ENCODE assay signal across 27 mouse cellular contexts in the genomic region with DNA sequence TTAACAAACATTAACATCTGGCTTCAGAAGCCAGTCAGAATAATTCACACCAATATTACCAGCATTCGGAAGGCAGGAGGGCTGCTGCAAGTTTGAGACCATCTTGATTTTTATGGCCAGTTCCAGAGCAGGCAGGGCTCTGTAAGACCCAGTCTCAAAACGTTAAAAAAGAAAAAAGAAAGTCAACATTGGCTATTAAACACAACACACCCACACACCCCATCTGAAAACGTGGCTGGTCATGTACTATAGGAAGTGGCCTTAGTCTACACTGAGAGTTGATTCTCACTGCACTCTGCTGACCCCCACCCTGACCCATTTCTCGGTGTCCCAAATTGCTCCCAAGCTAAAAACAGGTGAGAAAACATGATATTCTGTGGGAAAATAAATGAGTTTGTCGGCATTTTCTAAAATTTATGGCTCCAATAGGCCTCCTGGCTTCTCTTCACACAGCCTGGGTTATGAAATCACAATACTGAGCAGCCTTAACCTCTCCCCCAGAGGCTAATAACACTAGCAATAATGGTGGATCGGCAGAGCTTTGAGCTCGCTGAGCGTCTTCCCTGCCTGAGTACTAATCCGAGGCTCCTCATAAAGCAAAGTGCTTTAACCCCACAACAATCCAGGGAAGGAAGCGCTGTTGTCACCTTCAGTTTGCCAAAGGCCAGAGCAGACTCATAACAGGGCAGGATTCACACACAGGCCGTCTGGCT.
DNase-seq lines count a peak whose midpoint lies in the region; ATAC-seq and TF ChIP-seq lines count a peak whose summit lies in the region.
"Had no signal": no experiment of that assay in that cellular context is flagged by ENCODE, and none has a peak within 500 bp of the region (broad histone marks: within the 10 kb centered on the region; RNA-seq: fewer than 3 reads in every experiment).

No protein-coding gene starts in this region.

- peak overlapping the region; percentile 78 for H3K27ac ChIP-seq in hindbrain, embryonic 13.5 days
- no peak overlapping the region for H3K27ac ChIP-seq in hindbrain, embryonic 10.5 days
- H3K27ac ChIP-seq in hindbrain, embryonic 14.5 days: peak overlapping the region; percentile 14; the same call in 1 of the 2 replicates
- H3K27ac ChIP-seq in neural tube, embryonic 13.5 days (replicated peaks): peak overlapping the region; percentile 75
- H3K27ac ChIP-seq: embryonic facial prominence, embryonic 12.5 days; gastrocnemius, adult 2 months; intestine, embryonic 15.5 days; midbrain, embryonic 13.5 days had no signal

- no peak for DNase-seq in hindbrain, embryonic 10.5 days (ENCODE audit: low spot score)
- peak; percentile 18 for DNase-seq in brain, embryonic 14.5 days (ENCODE audit: low read depth)
- no peak for DNase-seq in hindbrain, embryonic 14.5 days (ENCODE audit: low spot score)
- DNase-seq in layer of hippocampus, postnatal 14 days (ENCODE audit: low spot score in 2 of 2): no peak
- DNase-seq: cerebellum, adult 11-12 months; cerebellum, adult 9-11 months; embryo, embryonic 11 days; gastrocnemius, adult 2 months; gastrocnemius, postnatal 36 days; heart, postnatal 14 days; kidney, adult 2 months; liver, postnatal 0 days; lung, postnatal 4 days; retina, postnatal 1 day; right cerebral cortex, postnatal 14 days; thymus, postnatal 14 days had no signal

- H3K36me3 ChIP-seq in hindbrain, embryonic 13.5 days: no peaks in the 10 kb centered on the region
- no peaks in the 10 kb centered on the region for H3K36me3 ChIP-seq in hindbrain, embryonic 10.5 days
- H3K36me3 ChIP-seq in hindbrain, embryonic 14.5 days (replicated peaks; ENCODE audit: control insufficient read depth, insufficient read depth): no peaks in the 10 kb centered on the region
- H3K36me3 ChIP-seq in neural tube, embryonic 13.5 days: no peaks in the 10 kb centered on the region
- H3K36me3 ChIP-seq: embryonic facial prominence, embryonic 12.5 days; hindbrain, embryonic 15.5 days; intestine, embryonic 15.5 days; midbrain, embryonic 13.5 days had no signal

- no peak overlapping the region for H3K4me2 ChIP-seq in hindbrain, embryonic 13.5 days
- H3K4me2 ChIP-seq in hindbrain, embryonic 14.5 days (replicated peaks): no peak overlapping the region
- H3K4me2 ChIP-seq in neural tube, embryonic 13.5 days: no peak overlapping the region
- H3K4me2 ChIP-seq: embryonic facial prominence, embryonic 12.5 days; hindbrain, embryonic 15.5 days; intestine, embryonic 15.5 days; liver, embryonic 11.5 days; midbrain, embryonic 13.5 days had no signal

- no peak for ATAC-seq in hindbrain, embryonic 13.5 days (ENCODE audit: low FRiP score)
- ATAC-seq in hindbrain, embryonic 14.5 days (ENCODE audit: low FRiP score): no peak
- ATAC-seq in neural tube, embryonic 13.5 days (ENCODE audit: low read depth): peak; percentile 83; the same call in 1 of the 2 replicates
- no peak for ATAC-seq in cerebellum, adult (ENCODE audit: insufficient number of reproducible peaks, low FRiP score, low TSS enrichment)
- ATAC-seq: CD4-positive, CD25-positive, alpha-beta regulatory T cell, adult 4 months; forebrain, embryonic 14.5 days; intestine, embryonic 15.5 days; liver, postnatal 0 days; midbrain, embryonic 13.5 days had no signal

- H3K4me1 ChIP-seq in hindbrain, embryonic 13.5 days (replicated peaks): peaks cover 17% of the 10 kb centered on the region
- peaks cover 2% of the 10 kb centered on the region; the same call in 1 of the 2 replicates for H3K4me1 ChIP-seq in hindbrain, embryonic 10.5 days (replicated peaks)
- H3K4me1 ChIP-seq in hindbrain, embryonic 14.5 days (replicated peaks; ENCODE audit: control insufficient read depth, insufficient read depth, low read length): peaks cover 18% of the 10 kb centered on the region
- peaks cover 37% of the 10 kb centered on the region for H3K4me1 ChIP-seq in neural tube, embryonic 13.5 days (replicated peaks)
- H3K4me1 ChIP-seq: embryonic facial prominence, embryonic 12.5 days; intestine, embryonic 15.5 days; megakaryocyte, embryonic 14.5 days had no signal

- H3K27me3 ChIP-seq in hindbrain, embryonic 13.5 days: no peaks in the 10 kb centered on the region
- H3K27me3 ChIP-seq in hindbrain, embryonic 10.5 days (ENCODE audit: insufficient read depth, poor library complexity, severe bottlenecking): no peaks in the 10 kb centered on the region
- no peaks in the 10 kb centered on the region for H3K27me3 ChIP-seq in hindbrain, embryonic 14.5 days (ENCODE audit: control insufficient read depth, insufficient read depth, low read length)
- H3K27me3 ChIP-seq in neural tube, embryonic 13.5 days: no peaks in the 10 kb centered on the region
- H3K27me3 ChIP-seq: embryonic facial prominence, embryonic 12.5 days; hindbrain, embryonic 15.5 days; intestine, embryonic 15.5 days; megakaryocyte, embryonic 14.5 days; midbrain, embryonic 13.5 days had no signal

- no peak for TF ChIP-seq CTCF in brain, embryonic 14.5 days (IDR thresholded peaks at IDR 0.05; ENCODE audit: borderline replicate concordance, extremely low read depth, insufficient read depth, insufficient read length)

- no peaks in the 10 kb centered on the region for H3K9me3 ChIP-seq in hindbrain, embryonic 13.5 days
- H3K9me3 ChIP-seq in hindbrain, embryonic 10.5 days: no peaks in the 10 kb centered on the region
- no peaks in the 10 kb centered on the region for H3K9me3 ChIP-seq in hindbrain, embryonic 14.5 days (ENCODE audit: control insufficient read depth, low read length)
- H3K9me3 ChIP-seq in neural tube, embryonic 13.5 days: no peaks in the 10 kb centered on the region
- H3K9me3 ChIP-seq: embryonic facial prominence, embryonic 12.5 days; hindbrain, embryonic 15.5 days; intestine, embryonic 15.5 days; midbrain, embryonic 13.5 days had no signal

- TF ChIP-seq POLR2A in brain, embryonic 14.5 days (IDR thresholded peaks at IDR 0.05; ENCODE audit: borderline replicate concordance, extremely low read depth, insufficient read depth, insufficient read length, poor library complexity, severe bottlenecking): no peak

- WGBS in hindbrain, embryonic 13.5 days: 67% methylated on average over 11 of the region's 11 CpGs
- WGBS in hindbrain, embryonic 10.5 days: 83% methylated on average over 11 of the region's 11 CpGs
- 69% methylated on average over 11 of the region's 11 CpGs for WGBS in hindbrain, embryonic 14.5 days
- 31% methylated on average over 11 of the region's 11 CpGs for WGBS in neural tube, embryonic 13.5 days

- H3K4me3 ChIP-seq in hindbrain, embryonic 13.5 days: no peak overlapping the region
- no peak overlapping the region for H3K4me3 ChIP-seq in hindbrain, embryonic 10.5 days
- no peak overlapping the region for H3K4me3 ChIP-seq in hindbrain, embryonic 14.5 days (replicated peaks; ENCODE audit: low read length)
- no peak overlapping the region for H3K4me3 ChIP-seq in neural tube, embryonic 13.5 days
- H3K4me3 ChIP-seq: embryonic facial prominence, embryonic 12.5 days; gastrocnemius, adult 2 months; hindbrain, embryonic 15.5 days; intestine, embryonic 15.5 days; megakaryocyte, embryonic 14.5 days; midbrain, embryonic 13.5 days had no signal

- no peak overlapping the region for H3K9ac ChIP-seq in hindbrain, embryonic 13.5 days
- no peak overlapping the region for H3K9ac ChIP-seq in hindbrain, embryonic 14.5 days
- no peak overlapping the region for H3K9ac ChIP-seq in neural tube, embryonic 13.5 days
- H3K9ac ChIP-seq: embryonic facial prominence, embryonic 12.5 days; hindbrain, embryonic 15.5 days; intestine, embryonic 15.5 days; liver, postnatal 0 days; midbrain, embryonic 13.5 days had no signal
